Mouse (Mus musculus): ENCODE measurements around the gene Stum.
A peak's percentile ranks its signal among the peaks of the same experiment; 100 is the strongest.
"Not testable (repeated sequence)": the region's sequence is repeated elsewhere in the genome, so short reads cannot be mapped to it uniquely, and the experiment has no call there.

The Stum gene

GRCm38 (mm10) chr1:180483399-180484291 is at the start of gene Stum:
Gene Stum (minus strand): TSS chr1:180483504.
- peak; percentile 80 for DNase-seq (ENCODE audit: low read depth, low spot score)

GRCm38 (mm10) chr1:180532671-180533070 is 49.4 kb upstream of the Stum start:
- DNase-seq (ENCODE audit: low read depth, low spot score): no peak

- no peak for DNase-seq (ENCODE audit: low read depth, low spot score)
Observed at GRCm38 (mm10) chr1:180530457-180531263, 47.4 kb upstream of the Stum start.

GRCm38 (mm10) chr1:180529847-180530246 is 46.5 kb upstream of the Stum start:
- DNase-seq (ENCODE audit: low read depth, low spot score): no peak

- no peak for DNase-seq (ENCODE audit: low read depth, low spot score)
Observed at GRCm38 (mm10) chr1:180525301-180525700, 42.0 kb upstream of the Stum start.

- DNase-seq (ENCODE audit: low read depth, low spot score): no peak
Observed at GRCm38 (mm10) chr1:180523320-180523719, 40.0 kb upstream of the Stum start.

GRCm38 (mm10) chr1:180520190-180520589 is 36.9 kb upstream of the Stum start:
- DNase-seq (ENCODE audit: low read depth, low spot score): no peak

GRCm38 (mm10) chr1:180519520-180519919 is 36.2 kb upstream of the Stum start:
- DNase-seq (ENCODE audit: low read depth, low spot score): no peak

- DNase-seq (ENCODE audit: low read depth, low spot score): not testable (repeated sequence)
Observed at GRCm38 (mm10) chr1:180518899-180519298, 35.6 kb upstream of the Stum start.

- no peak for DNase-seq (ENCODE audit: low read depth, low spot score)
Observed at GRCm38 (mm10) chr1:180518412-180518811, 35.1 kb upstream of the Stum start.

- DNase-seq (ENCODE audit: low read depth, low spot score): no peak
Observed at GRCm38 (mm10) chr1:180517390-180518054, 34.2 kb upstream of the Stum start.

- DNase-seq (ENCODE audit: low read depth, low spot score): no peak
Observed at GRCm38 (mm10) chr1:180514077-180514476, 30.8 kb upstream of the Stum start.

- DNase-seq (ENCODE audit: low read depth, low spot score): no peak
Observed at GRCm38 (mm10) chr1:180510879-180511278, 27.6 kb upstream of the Stum start.

GRCm38 (mm10) chr1:180510442-180510841 is 27.1 kb upstream of the Stum start:
- DNase-seq (ENCODE audit: low read depth, low spot score): peak; percentile 15

- no peak for DNase-seq (ENCODE audit: low read depth, low spot score)
Observed at GRCm38 (mm10) chr1:180508662-180509061, 25.4 kb upstream of the Stum start.

GRCm38 (mm10) chr1:180507291-180507791 is 24.0 kb upstream of the Stum start:
- no peak for DNase-seq (ENCODE audit: low read depth, low spot score)

- no peak for DNase-seq (ENCODE audit: low read depth, low spot score)
Observed at GRCm38 (mm10) chr1:180506341-180506740, 23.0 kb upstream of the Stum start.

GRCm38 (mm10) chr1:180504899-180505298 is 21.6 kb upstream of the Stum start:
- no peak for DNase-seq (ENCODE audit: low read depth, low spot score)

GRCm38 (mm10) chr1:180503484-180503883 is 20.2 kb upstream of the Stum start:
- DNase-seq (ENCODE audit: low read depth, low spot score): no peak

- DNase-seq (ENCODE audit: low read depth, low spot score): no peak
Observed at GRCm38 (mm10) chr1:180502566-180502965, 19.3 kb upstream of the Stum start.

- no peak for DNase-seq (ENCODE audit: low read depth, low spot score)
Observed at GRCm38 (mm10) chr1:180500641-180501040, 17.3 kb upstream of the Stum start.

- DNase-seq (ENCODE audit: low read depth, low spot score): no peak
Observed at GRCm38 (mm10) chr1:180500218-180500617, 16.9 kb upstream of the Stum start.

All from CD4-positive helper T cell, adult 2 months (primary cell).